Mouse (Mus musculus) lung, postnatal 4 days (tissue): Measurements from ENCODE around the gene Tcf7l1.

Experiments used
- DNase-seq, 2 experiments: peaks; one replicate each; pipeline ENCODE4 v3.0.0; 2021

The Tcf7l1 gene

DNA sequence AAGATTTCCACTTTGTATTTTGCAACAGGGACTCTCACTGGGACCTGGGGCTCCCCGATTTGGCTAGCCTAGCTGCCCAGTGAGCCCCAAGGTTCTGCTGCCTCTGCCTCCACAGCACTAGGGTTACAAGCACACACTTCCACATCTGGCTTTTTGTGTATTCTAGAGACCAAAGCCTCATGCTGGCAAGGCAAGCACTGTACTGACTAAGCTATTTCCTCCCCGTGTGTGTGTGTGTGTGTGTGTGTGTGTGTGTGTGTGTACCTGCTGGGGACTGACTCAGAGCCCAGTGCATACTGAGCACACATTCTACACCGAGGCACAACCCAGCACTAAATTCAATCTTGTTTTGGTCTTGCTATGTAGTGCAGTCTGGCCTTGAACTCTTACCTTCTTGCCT lies 202.4 kb downstream of the Tcf7l1 start:
- DNase-seq: no peak

DNA sequence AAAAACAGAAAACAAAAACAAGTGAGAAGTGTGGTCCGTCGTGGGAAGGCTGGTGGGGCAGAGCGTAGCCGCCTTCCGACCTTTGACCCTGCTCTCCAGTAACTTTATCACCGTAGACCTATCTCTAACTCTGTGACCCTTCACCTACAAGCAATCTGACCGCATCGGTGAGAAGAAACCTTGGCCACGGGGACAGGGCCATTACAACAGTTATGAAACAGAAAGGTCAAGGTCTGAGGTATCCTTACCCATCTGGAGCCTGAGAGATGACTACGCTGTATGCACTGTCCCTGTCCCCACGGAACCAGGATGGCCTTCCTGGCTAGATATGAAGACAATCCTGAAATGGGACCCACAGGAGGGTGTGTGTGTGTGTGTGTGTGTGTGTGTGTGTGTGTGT lies 204.9 kb downstream of the Tcf7l1 start:
- DNase-seq: no peak

DNA sequence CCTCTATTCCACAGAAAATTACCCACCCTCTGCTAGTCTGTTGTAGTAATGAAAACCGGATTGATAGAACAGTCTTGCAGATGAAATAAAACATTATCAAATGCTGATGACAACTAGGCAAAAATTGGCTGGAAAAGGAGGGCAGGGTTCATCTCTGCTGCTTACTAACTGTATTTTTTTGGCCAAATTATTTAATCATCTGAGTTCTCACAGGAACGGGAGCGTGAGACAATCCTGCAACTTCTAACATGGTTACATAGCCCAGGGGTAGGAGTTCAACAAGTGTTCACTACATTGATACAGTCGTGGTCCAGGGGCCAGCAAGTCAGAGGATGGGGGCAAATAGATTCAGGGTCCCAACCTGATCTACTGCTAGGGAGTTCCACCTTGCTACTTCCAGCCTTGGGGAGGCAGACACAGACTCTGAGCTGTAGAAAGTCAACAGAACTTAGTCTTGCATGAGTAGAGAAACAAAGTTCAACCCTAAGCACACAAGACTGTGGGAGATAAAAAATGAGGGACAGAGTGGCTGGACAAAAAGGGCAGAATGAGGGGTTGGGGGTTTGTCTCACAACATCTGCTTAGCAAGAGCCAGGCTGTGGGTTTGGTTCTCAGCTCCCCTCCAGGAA lies 205.7 kb downstream of the Tcf7l1 start:
- DNase-seq: no peak

DNA sequence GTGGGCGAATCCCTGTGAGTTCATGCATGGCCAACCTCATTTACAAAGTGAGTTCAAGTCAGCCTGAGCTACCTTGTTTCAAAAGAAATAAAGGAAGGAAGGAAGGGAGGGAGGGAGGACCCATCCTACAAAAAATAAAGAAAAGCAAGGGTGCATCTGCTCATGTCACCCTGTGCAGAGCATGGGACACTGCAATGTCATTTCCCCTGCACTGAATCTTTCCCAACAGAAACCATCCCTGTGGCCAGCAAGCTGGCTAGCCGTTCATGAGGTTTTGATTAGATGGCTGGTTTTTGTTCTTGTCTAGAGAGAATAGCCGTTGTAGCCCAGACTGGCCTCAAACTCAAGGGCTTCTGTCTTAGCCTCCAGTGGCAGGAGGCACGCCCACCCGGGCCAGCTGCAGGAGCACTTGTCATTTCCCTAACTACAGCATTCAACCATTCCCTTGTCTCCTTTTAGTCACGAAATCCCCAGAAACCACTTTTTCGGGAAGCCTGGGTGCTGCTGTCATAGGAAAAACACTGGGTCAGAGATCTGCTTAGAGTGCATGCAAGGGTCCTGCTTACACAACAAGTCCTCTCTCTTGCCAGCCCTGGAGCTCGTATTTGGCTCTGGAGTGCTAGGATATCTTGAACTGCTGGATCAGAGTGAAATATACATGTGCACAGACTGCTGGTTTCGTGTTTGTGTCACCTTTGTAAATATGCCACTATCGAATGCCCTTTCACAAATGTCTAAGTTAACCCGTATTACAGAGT lies 207.2 kb downstream of the Tcf7l1 start:
- peak in 1 of 2 experiments; percentile 55 for DNase-seq
